Mouse (Mus musculus) c-Kit-positive CD71-positive TER-119-positive erythroid progenitor cells, embryonic 14.5 days (primary cell): Measurements from ENCODE around the gene Mycs.

Source experiments
- DNase-seq: peaks from one replicate; pipeline ENCODE4 v3.0.0-alpha.2; 2013; ENCODE audit warnings: low spot score

The Mycs gene

GRCm38 (mm10) chrX:5469165-5469564 is at the start of gene Mycs:
TSS of gene Mycs (minus strand) at chrX:5469265.
- DNase-seq: no peak

GRCm38 (mm10) chrX:5468022-5468421 is 1.0 kb downstream of the Mycs start:
- no peak for DNase-seq
